Mouse (Mus musculus): Measurements from ENCODE around the gene Zc3h13.

Gene Zc3h13
- long read RNA-seq, experiment 1, partial matches to known transcripts, result 19 of 24 reads
- long read RNA-seq, experiment 1, other reads (novel, unspliced or antisense), result 5 of 24 reads
- long read RNA-seq, experiment 2, partial matches to known transcripts, result 39 of 45 reads
- long read RNA-seq, experiment 2, other reads (novel, unspliced or antisense), result 6 of 45 reads

- intact Hi-C loops (cut with DNase I), result no loop called here
Measured at GRCm38 (mm10) chr14:75284193-75284915, at the start of gene Zc3h13. TSS of gene Zc3h13 (plus strand) at chr14:75284373.

GRCm38 (mm10) chr14:75235552-75235951 is 48.6 kb upstream of the Zc3h13 start:
- intact Hi-C loops (cut with DNase I), result no loop called here

- intact Hi-C loops (cut with DNase I), result no loop called here
Measured at GRCm38 (mm10) chr14:75235955-75236635, 48.1 kb upstream of the Zc3h13 start.

- intact Hi-C loops (cut with DNase I), result no loop called here
Measured at GRCm38 (mm10) chr14:75236636-75237003, 47.6 kb upstream of the Zc3h13 start.

- intact Hi-C loops (cut with DNase I), result no loop called here
Measured at GRCm38 (mm10) chr14:75237096-75237495, 47.1 kb upstream of the Zc3h13 start.

- intact Hi-C loops (cut with DNase I), result no loop called here
Measured at GRCm38 (mm10) chr14:75238054-75238692, 46.0 kb upstream of the Zc3h13 start.

- intact Hi-C loops (cut with DNase I), result no loop called here
Measured at GRCm38 (mm10) chr14:75242087-75242486, 42.1 kb upstream of the Zc3h13 start, which contains the start of gene Cpb2. TSS of gene Cpb2 (plus strand) at chr14:75242287.

- intact Hi-C loops (cut with DNase I), result no loop called here
Measured at GRCm38 (mm10) chr14:75246024-75247000, 37.9 kb upstream of the Zc3h13 start.

GRCm38 (mm10) chr14:75250432-75250831 is 33.7 kb upstream of the Zc3h13 start:
- intact Hi-C loops (cut with DNase I), result no loop called here

- intact Hi-C loops (cut with DNase I), result no loop called here
Measured at GRCm38 (mm10) chr14:75256521-75256920, 27.7 kb upstream of the Zc3h13 start.

GRCm38 (mm10) chr14:75269531-75269930 is 14.6 kb upstream of the Zc3h13 start:
- intact Hi-C loops (cut with DNase I), result no loop called here

- intact Hi-C loops (cut with DNase I), result no loop called here
Measured at GRCm38 (mm10) chr14:75279716-75280115, 4.5 kb upstream of the Zc3h13 start.

GRCm38 (mm10) chr14:75280406-75280805 is 3.8 kb upstream of the Zc3h13 start:
- intact Hi-C loops (cut with DNase I), result no loop called here

GRCm38 (mm10) chr14:75283609-75284192 is 472 bp upstream of the Zc3h13 start:
- intact Hi-C loops (cut with DNase I), result no loop called here

- intact Hi-C loops (cut with DNase I), result no loop called here
Measured at GRCm38 (mm10) chr14:75301081-75301480, 16.9 kb downstream of the Zc3h13 start.

GRCm38 (mm10) chr14:75303807-75304206 is 19.6 kb downstream of the Zc3h13 start:
- intact Hi-C loops (cut with DNase I), result no loop called here

GRCm38 (mm10) chr14:75307855-75308254 is 23.7 kb downstream of the Zc3h13 start:
- intact Hi-C loops (cut with DNase I), result no loop called here

GRCm38 (mm10) chr14:75309336-75309992 is 25.3 kb downstream of the Zc3h13 start:
- intact Hi-C loops (cut with DNase I), result no loop called here

- intact Hi-C loops (cut with DNase I), result no loop called here
Measured at GRCm38 (mm10) chr14:75314484-75314883, 30.3 kb downstream of the Zc3h13 start.

GRCm38 (mm10) chr14:75318736-75319135 is 34.6 kb downstream of the Zc3h13 start:
- intact Hi-C loops (cut with DNase I), result no loop called here

Data from adrenal gland (tissue).